Mouse (Mus musculus) liver, postnatal 0 days (tissue): ENCODE data around the gene Mgat5.

Source experiments
- CTCF ChIP-seq: sonication (generic); IDR thresholded peaks from 2 replicates; pipeline ENCODE4 v1.5.1; 2016; ENCODE audit warnings: antibody characterized with exemption, low read depth
- EP300 ChIP-seq: IDR thresholded peaks from 2 replicates; pipeline ENCODE4 v1.6.1; 2016; ENCODE audit warnings: antibody characterized with exemption, low read depth, mild to moderate bottlenecking

DNA sequence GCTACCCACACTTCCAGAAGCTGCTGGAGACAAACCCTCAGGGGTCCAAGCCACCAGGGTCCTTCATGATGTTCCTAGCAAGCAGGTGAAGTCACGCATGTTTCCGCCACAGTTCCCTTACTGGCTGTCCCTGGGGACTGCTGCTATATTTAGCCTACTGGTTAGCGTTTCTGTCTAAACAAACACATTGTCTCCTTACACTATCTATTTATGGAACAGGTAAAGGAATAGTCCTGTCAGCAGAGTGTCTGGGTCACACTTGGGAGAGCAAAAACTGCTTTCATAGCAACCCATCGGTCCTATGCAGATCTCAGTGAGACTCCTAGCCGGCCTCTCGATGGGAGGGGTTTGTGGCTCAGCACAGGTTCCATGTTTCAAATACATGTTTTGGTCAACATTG lies 306.5 kb downstream of the Mgat5 start:
- TF ChIP-seq CTCF (no peak), EP300 (no peak)
